Mouse (Mus musculus): ENCODE measurements at regions not wholly inside any gene's neighbourhood (a gene's known extent, or its start where the extent isn't known, plus 50 kb on each side); places are given as distances from the start of the nearest gene placed in this dataset.

GRCm38 (mm10) chr16:25067276-25068249 is 219.1 kb upstream of the Tprg start:
- ATAC-seq (ENCODE audit: low FRiP score, low TSS enrichment) (no peak), DNase-seq (peak; percentile 60)
- 58% methylated on average over 8 of the region's 8 CpGs for WGBS

GRCm38 (mm10) chr16:25080811-25081210 is 205.8 kb upstream of the Tprg start:
- DNase-seq (no peak), ATAC-seq (ENCODE audit: low FRiP score, low TSS enrichment) (no peak)
- Histone ChIP-seq H3K4me1 (ENCODE audit: control insufficient read depth, insufficient read depth, low read length) (no peaks in the 10 kb centered on the region), H3K9ac (replicated peaks; ENCODE audit: low read length) (no peak overlapping the region), H3K27me3 (ENCODE audit: control insufficient read depth, insufficient read depth, low read length) (no peaks in the 10 kb centered on the region), H3K27ac (replicated peaks; ENCODE audit: low read depth, low read length) (no peak overlapping the region), H3K4me3 (replicated peaks; ENCODE audit: low read depth, low read length) (no peak overlapping the region), H3K9me3 (ENCODE audit: control insufficient read depth, low read length) (no peaks in the 10 kb centered on the region), H3K36me3 (ENCODE audit: control insufficient read depth, insufficient read depth, low read length) (no peaks in the 10 kb centered on the region), H3K4me2 (ENCODE audit: low read length) (no peak overlapping the region)
- whole genome bisulfite sequencing = 95% methylated on average over 6 of the region's 6 CpGs

More at GRCm38 (mm10) chr16:25067276-25068249, 219.1 kb upstream of the Tprg start:
- Histone ChIP-seq H3K4me1 (ENCODE audit: control insufficient read depth, insufficient read depth, low read length) (no peaks in the 10 kb centered on the region), H3K9ac (replicated peaks; ENCODE audit: low read length) (no peak overlapping the region), H3K9me3 (ENCODE audit: control insufficient read depth, low read length) (no peaks in the 10 kb centered on the region), H3K36me3 (ENCODE audit: control insufficient read depth, insufficient read depth, low read length) (no peaks in the 10 kb centered on the region), H3K27me3 (ENCODE audit: control insufficient read depth, insufficient read depth, low read length) (peaks cover 7% of the 10 kb centered on the region), H3K4me2 (ENCODE audit: low read length) (no peak overlapping the region), H3K27ac (replicated peaks; ENCODE audit: low read depth, low read length) (no peak overlapping the region), H3K4me3 (replicated peaks; ENCODE audit: low read depth, low read length) (no peak overlapping the region)

GRCm38 (mm10) chr16:25083729-25084128 is 202.9 kb upstream of the Tprg start:
- WGBS = 86% methylated on average over 1 of the region's 1 CpGs
- Histone ChIP-seq H3K36me3 (ENCODE audit: control insufficient read depth, insufficient read depth, low read length) (no peaks in the 10 kb centered on the region), H3K27me3 (ENCODE audit: control insufficient read depth, insufficient read depth, low read length) (no peaks in the 10 kb centered on the region), H3K9me3 (ENCODE audit: control insufficient read depth, low read length) (no peaks in the 10 kb centered on the region), H3K9ac (replicated peaks; ENCODE audit: low read length) (no peak overlapping the region), H3K4me3 (replicated peaks; ENCODE audit: low read depth, low read length) (no peak overlapping the region), H3K27ac (replicated peaks; ENCODE audit: low read depth, low read length) (no peak overlapping the region), H3K4me1 (ENCODE audit: control insufficient read depth, insufficient read depth, low read length) (no peaks in the 10 kb centered on the region), H3K4me2 (ENCODE audit: low read length) (no peak overlapping the region)
- no peak for DNase-seq
- ATAC-seq (ENCODE audit: low FRiP score, low TSS enrichment) = no peak

GRCm38 (mm10) chr16:25087741-25088648 is 198.6 kb upstream of the Tprg start:
- no peak overlapping the region for H3K27ac ChIP-seq (replicated peaks; ENCODE audit: low read depth, low read length)
- H3K4me3 ChIP-seq (replicated peaks; ENCODE audit: low read depth, low read length) = no peak overlapping the region
- no peaks in the 10 kb centered on the region for H3K27me3 ChIP-seq (ENCODE audit: control insufficient read depth, insufficient read depth, low read length)
- no peak overlapping the region for H3K4me2 ChIP-seq (ENCODE audit: low read length)
- no peaks in the 10 kb centered on the region for H3K36me3 ChIP-seq (ENCODE audit: control insufficient read depth, insufficient read depth, low read length)
- ATAC-seq (ENCODE audit: low FRiP score, low TSS enrichment) = no peak
- no peaks in the 10 kb centered on the region for H3K9me3 ChIP-seq (ENCODE audit: control insufficient read depth, low read length)
- H3K4me1 ChIP-seq (ENCODE audit: control insufficient read depth, insufficient read depth, low read length) = no peaks in the 10 kb centered on the region
- 79% methylated on average over 10 of the region's 10 CpGs for WGBS
- peak; percentile 24 for DNase-seq
- H3K9ac ChIP-seq (replicated peaks; ENCODE audit: low read length) = no peak overlapping the region

GRCm38 (mm10) chr16:25088649-25089019 is 198.0 kb upstream of the Tprg start:
- H3K9ac ChIP-seq (replicated peaks; ENCODE audit: low read length) = no peak overlapping the region
- no peak overlapping the region for H3K4me2 ChIP-seq (ENCODE audit: low read length)
- DNase-seq (no peak), ATAC-seq (ENCODE audit: low FRiP score, low TSS enrichment) (no peak)
- no peak overlapping the region for H3K4me3 ChIP-seq (replicated peaks; ENCODE audit: low read depth, low read length)
- H3K9me3 ChIP-seq (ENCODE audit: control insufficient read depth, low read length) = no peaks in the 10 kb centered on the region
- H3K36me3 ChIP-seq (ENCODE audit: control insufficient read depth, insufficient read depth, low read length) = no peaks in the 10 kb centered on the region
- 93% methylated on average over 2 of the region's 2 CpGs for WGBS
- H3K27me3 ChIP-seq (ENCODE audit: control insufficient read depth, insufficient read depth, low read length) = no peaks in the 10 kb centered on the region
- H3K4me1 ChIP-seq (ENCODE audit: control insufficient read depth, insufficient read depth, low read length) = no peaks in the 10 kb centered on the region
- no peak overlapping the region for H3K27ac ChIP-seq (replicated peaks; ENCODE audit: low read depth, low read length)

GRCm38 (mm10) chr16:25104165-25104564 is 182.5 kb upstream of the Tprg start:
- H3K4me3 ChIP-seq (replicated peaks; ENCODE audit: low read depth, low read length) = no peak overlapping the region
- no peak overlapping the region for H3K4me2 ChIP-seq (ENCODE audit: low read length)
- 85% methylated on average over 2 of the region's 2 CpGs for WGBS
- H3K9ac ChIP-seq (replicated peaks; ENCODE audit: low read length) = no peak overlapping the region
- no peaks in the 10 kb centered on the region for H3K27me3 ChIP-seq (ENCODE audit: control insufficient read depth, insufficient read depth, low read length)
- no peaks in the 10 kb centered on the region for H3K36me3 ChIP-seq (ENCODE audit: control insufficient read depth, insufficient read depth, low read length)
- DNase-seq = no peak
- H3K9me3 ChIP-seq (ENCODE audit: control insufficient read depth, low read length) = no peaks in the 10 kb centered on the region
- no peak overlapping the region for H3K27ac ChIP-seq (replicated peaks; ENCODE audit: low read depth, low read length)
- ATAC-seq (ENCODE audit: low FRiP score, low TSS enrichment) = no peak
- no peaks in the 10 kb centered on the region for H3K4me1 ChIP-seq (ENCODE audit: control insufficient read depth, insufficient read depth, low read length)

GRCm38 (mm10) chr16:25104603-25105002 is 182.0 kb upstream of the Tprg start:
- 16% methylated on average over 2 of the region's 2 CpGs for WGBS
- H3K4me1 ChIP-seq (ENCODE audit: control insufficient read depth, insufficient read depth, low read length) = no peaks in the 10 kb centered on the region
- no peaks in the 10 kb centered on the region for H3K27me3 ChIP-seq (ENCODE audit: control insufficient read depth, insufficient read depth, low read length)
- no peaks in the 10 kb centered on the region for H3K9me3 ChIP-seq (ENCODE audit: control insufficient read depth, low read length)
- H3K4me3 ChIP-seq (replicated peaks; ENCODE audit: low read depth, low read length) = no peak overlapping the region
- H3K27ac ChIP-seq (replicated peaks; ENCODE audit: low read depth, low read length) = no peak overlapping the region
- peak; percentile 46; the same call in 1 of the 2 replicates for ATAC-seq (ENCODE audit: low FRiP score, low TSS enrichment)
- no peaks in the 10 kb centered on the region for H3K36me3 ChIP-seq (ENCODE audit: control insufficient read depth, insufficient read depth, low read length)
- no peak overlapping the region for H3K9ac ChIP-seq (replicated peaks; ENCODE audit: low read length)
- DNase-seq = peak; percentile 39
- no peak overlapping the region for H3K4me2 ChIP-seq (ENCODE audit: low read length)

GRCm38 (mm10) chr16:25140164-25140563 is 146.5 kb upstream of the Tprg start:
- DNase-seq (peak; percentile 31), ATAC-seq (ENCODE audit: low FRiP score, low TSS enrichment) (no peak)
- Histone ChIP-seq H3K4me2 (ENCODE audit: low read length) (no peak overlapping the region), H3K9ac (replicated peaks; ENCODE audit: low read length) (no peak overlapping the region), H3K4me3 (replicated peaks; ENCODE audit: low read depth, low read length) (no peak overlapping the region), H3K36me3 (ENCODE audit: control insufficient read depth, insufficient read depth, low read length) (no peaks in the 10 kb centered on the region), H3K4me1 (ENCODE audit: control insufficient read depth, insufficient read depth, low read length) (no peaks in the 10 kb centered on the region), H3K9me3 (ENCODE audit: control insufficient read depth, low read length) (no peaks in the 10 kb centered on the region), H3K27me3 (ENCODE audit: control insufficient read depth, insufficient read depth, low read length) (no peaks in the 10 kb centered on the region), H3K27ac (replicated peaks; ENCODE audit: low read depth, low read length) (no peak overlapping the region)
- WGBS = 78% methylated on average over 4 of the region's 4 CpGs

All from midbrain, embryonic 14.5 days (tissue).